In the genomic region with DNA sequence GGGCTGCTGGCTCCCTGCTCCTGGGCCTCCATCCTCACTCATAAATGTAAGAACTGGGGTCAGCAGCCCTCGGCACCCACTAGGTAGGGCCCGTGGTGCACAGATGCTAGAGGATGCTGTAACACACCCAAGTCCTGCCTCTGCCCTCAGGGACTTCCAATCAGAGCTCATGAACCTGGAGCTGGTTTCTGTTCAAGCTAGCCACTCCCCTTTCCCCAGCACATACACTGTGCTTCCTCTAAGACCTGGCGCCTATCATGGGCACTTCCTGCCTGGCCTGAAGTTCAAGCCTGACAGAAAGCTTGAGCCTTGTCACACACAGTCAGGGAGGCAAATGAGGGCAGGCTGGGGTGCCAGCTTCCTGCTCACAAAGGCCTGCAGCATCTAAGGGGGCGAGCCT, we compare ENCODE assay signal across 24 mouse cellular contexts. TPM values are rescaled to one million over a fixed set of nuclear protein-coding genes. Genes with fewer than 3 reads are reported as not detected.
DNase-seq lines count a peak whose midpoint lies in the region; ATAC-seq and TF ChIP-seq lines count a peak whose summit lies in the region.
"Had no signal": no experiment of that assay in that cellular context is flagged by ENCODE, and none has a peak within 500 bp of the region (broad histone marks: within the 10 kb centered on the region; RNA-seq: fewer than 3 reads in every experiment).

No protein-coding gene starts in this region.

- intact Hi-C loops in gastrocnemius, adult 2 months (cut with DNase I): no loop called here

- TF ChIP-seq CTCF in gastrocnemius, adult 2 months (IDR thresholded peaks at IDR 0.05): no peak
- no peak for TF ChIP-seq CTCF in E14TG2a.4 (conservative IDR thresholded peaks at IDR 0.05; ENCODE audit: low read length)
- TF ChIP-seq CTCF in stomach, postnatal 0 days (IDR thresholded peaks at IDR 0.05; ENCODE audit: low read depth): no peak

- 86% methylated on average over 4 of the region's 4 CpGs for WGBS in stomach, postnatal 0 days
- 92% methylated on average over 4 of the region's 4 CpGs for WGBS in forebrain, embryonic 15.5 days

- peaks cover 6% of the 10 kb centered on the region; the same call in 1 of the 2 replicates for H3K27me3 ChIP-seq in E14TG2a.4 (ENCODE audit: insufficient read depth, low read length)
- no peaks in the 10 kb centered on the region for H3K27me3 ChIP-seq in stomach, postnatal 0 days (ENCODE audit: control insufficient read depth, insufficient read depth, low read length)
- no peaks in the 10 kb centered on the region for H3K27me3 ChIP-seq in forebrain, embryonic 15.5 days
- H3K27me3 ChIP-seq: embryonic facial prominence, embryonic 12.5 days; heart, embryonic 13.5 days; hindbrain, embryonic 15.5 days had no signal

- no peak for TF ChIP-seq EP300 in stomach, postnatal 0 days (optimal IDR thresholded peaks at IDR 0.05)

- H3K4me1 ChIP-seq in E14TG2a.4 (replicated peaks; ENCODE audit: low read depth, low read length) (peaks cover 70% of the 10 kb centered on the region), ES-E14 (ENCODE audit: control insufficient read depth in 2 of 2, insufficient read depth in 2 of 2, low read length in 2 of 2, poor library complexity in 1 of 2) (peaks cover 2 to 26% of the 10 kb centered on the region in 2 experiments; a peak in 3 of 4 replicates)
- H3K4me1 ChIP-seq in stomach, postnatal 0 days (replicated peaks; ENCODE audit: control insufficient read depth, insufficient read depth): no peaks in the 10 kb centered on the region
- H3K4me1 ChIP-seq in forebrain, embryonic 15.5 days: no peaks in the 10 kb centered on the region
- H3K4me1 ChIP-seq: embryonic facial prominence, embryonic 12.5 days; hindbrain, embryonic 15.5 days had no signal

- no peak overlapping the region for H3K4me3 ChIP-seq in gastrocnemius, adult 2 months
- H3K4me3 ChIP-seq in E14TG2a.4 (replicated peaks; ENCODE audit: low read length) (peak overlapping the region; percentile 74), ES-E14 (ENCODE audit: insufficient read depth in 1 of 2, low read depth in 1 of 2, low read length in 2 of 2, poor library complexity in 1 of 2, severe bottlenecking in 1 of 2) (peak overlapping the region; percentile 49 to 56; a peak in 1 of 4 replicates)
- no peak overlapping the region for H3K4me3 ChIP-seq in stomach, postnatal 0 days (ENCODE audit: low read depth, low read length)
- H3K4me3 ChIP-seq in forebrain, embryonic 15.5 days: no peak overlapping the region
- H3K4me3 ChIP-seq: embryonic facial prominence, embryonic 12.5 days; heart, embryonic 13.5 days; hindbrain, embryonic 15.5 days had no signal

- in situ Hi-C loops in ES-E14 (cut with MboI; ENCODE audit: low sequenced_read_pairs in 2 of 2, unreplicated experiment in 2 of 2): no loop called here

- H3K27ac ChIP-seq in gastrocnemius, adult 2 months: no peak overlapping the region
- H3K27ac ChIP-seq in ES-E14 (ENCODE audit: insufficient read depth, low read depth, low read length, poor library complexity, severe bottlenecking): no peak overlapping the region
- 0 out of 2 replicates have a peak overlapping the region, but pooled peaks have one; percentile 18 for H3K27ac ChIP-seq in stomach, postnatal 0 days (replicated peaks)
- no peak overlapping the region for H3K27ac ChIP-seq in forebrain, embryonic 15.5 days (replicated peaks)
- H3K27ac ChIP-seq: embryonic facial prominence, embryonic 12.5 days; heart, embryonic 13.5 days; hindbrain, embryonic 15.5 days had no signal

- H3K9me3 ChIP-seq in E14TG2a.4 (ENCODE audit: low read length) (no peaks in the 10 kb centered on the region), ES-E14 (ENCODE audit: control insufficient read depth, insufficient read depth, low read depth, low read length) (no peaks in the 10 kb centered on the region)
- H3K9me3 ChIP-seq in stomach, postnatal 0 days (ENCODE audit: control insufficient read depth, low read length): no peaks in the 10 kb centered on the region
- H3K9me3 ChIP-seq in forebrain, embryonic 15.5 days: no peaks in the 10 kb centered on the region
- H3K9me3 ChIP-seq: embryonic facial prominence, embryonic 12.5 days; heart, embryonic 13.5 days; hindbrain, embryonic 15.5 days had no signal

- peaks cover 92% of the 10 kb centered on the region for H3K36me3 ChIP-seq in E14TG2a.4 (ENCODE audit: insufficient read depth, low read length)
- peaks cover 67% of the 10 kb centered on the region for H3K36me3 ChIP-seq in ES-E14 (ENCODE audit: control insufficient read depth, insufficient read depth, low read length, poor library complexity, severe bottlenecking)
- peaks cover 60% of the 10 kb centered on the region for H3K36me3 ChIP-seq in stomach, postnatal 0 days (ENCODE audit: control insufficient read depth, insufficient read depth, low read length)
- peaks cover 89% of the 10 kb centered on the region for H3K36me3 ChIP-seq in forebrain, embryonic 15.5 days

- DNase-seq in gastrocnemius, adult 2 months: peak; percentile 13
- DNase-seq in gastrocnemius, postnatal 10 days: no peak
- no peak for DNase-seq in ES-E14 (ENCODE audit: low read depth, low spot score)
- DNase-seq in stomach, postnatal 0 days (ENCODE audit: low spot score): peak; percentile 12
- no peak for DNase-seq in kidney, postnatal 25 days
- DNase-seq: adrenal gland, postnatal 25 days; cerebellum, adult 2 months; cerebellum, postnatal 14 days; embryo, embryonic 11 days; gastrocnemius, postnatal 36 days; heart, adult 11 months; heart, postnatal 36 days had no signal

- 0 out of 2 replicates have a peak, but pooled peaks have one; percentile 17 for ATAC-seq in stomach, postnatal 0 days (ENCODE audit: low FRiP score, low TSS enrichment)
- no peak for ATAC-seq in forebrain, embryonic 15.5 days (replicated peaks)
- ATAC-seq: forebrain, embryonic 16.5 days; inflammation-experienced regulatory T-cells, adult 6 months had no signal

- H3K4me2 ChIP-seq in stomach, postnatal 0 days (replicated peaks; ENCODE audit: low read depth): no peak overlapping the region
- no peak overlapping the region for H3K4me2 ChIP-seq in forebrain, embryonic 15.5 days (replicated peaks)
- H3K4me2 ChIP-seq: embryonic facial prominence, embryonic 12.5 days; heart, embryonic 13.5 days; hindbrain, embryonic 15.5 days had no signal

- H3K9ac ChIP-seq in ES-E14 (ENCODE audit: insufficient read depth, low read depth, low read length, poor library complexity, severe bottlenecking): peak overlapping the region; percentile 54; the same call in 1 of the 2 replicates
- no peak overlapping the region for H3K9ac ChIP-seq in stomach, postnatal 0 days (ENCODE audit: low read length)
- no peak overlapping the region for H3K9ac ChIP-seq in forebrain, embryonic 15.5 days (replicated peaks)
- H3K9ac ChIP-seq: embryonic facial prominence, embryonic 12.5 days; heart, embryonic 13.5 days; hindbrain, embryonic 15.5 days had no signal

TF ChIP-seq in ES-E14, 5 proteins besides CTCF, POLR2A, EP300 and RAD21:
- TF ChIP-seq HCFC1 (IDR thresholded peaks at IDR 0.05; ENCODE audit: borderline replicate concordance, insufficient read depth, low read length) (no peak), CHD2 (IDR thresholded peaks at IDR 0.05; ENCODE audit: low read depth, low read length) (no peak), ZNF384 (IDR thresholded peaks at IDR 0.05; ENCODE audit: low read depth, low read length) (no peak)

RNA-seq across cellular contexts. Expression of gene Tmem120a, which starts 11.2 kb away (rescaled TPM):
- 1 to 10 TPM; 7.6 to 8.3 TPM for total RNA-seq in gastrocnemius, adult 2 months (2021)
- total RNA-seq in gastrocnemius, postnatal 10 days (2021): 1 to 10 TPM; 6.1 to 7.5 TPM
- total RNA-seq in ES-E14 (2012; rRNA removed): 38.7 and 42.2 TPM in 2 replicates
- 37.4 and 46.4 TPM in 2 replicates for polyA plus RNA-seq in stomach, postnatal 0 days (2015; fragmentation: Nextera tagmentation; extraction: Ambion mirVana)
- 74.9 and 80.7 TPM in 2 replicates for polyA plus RNA-seq in forebrain, embryonic 15.5 days (2015; fragmentation: Nextera tagmentation; extraction: Ambion mirVana)

RNA-seq across cellular contexts. Expression of gene Styxl1, which starts 45.1 kb away (rescaled TPM):
- not detected for total RNA-seq in gastrocnemius, adult 2 months (2021)
- total RNA-seq in gastrocnemius, postnatal 10 days (2021): not detected
- not detected in 2 replicates for total RNA-seq in ES-E14 (2012; rRNA removed)
- 0.10 and 0.27 TPM in 2 replicates for polyA plus RNA-seq in stomach, postnatal 0 days (2015; fragmentation: Nextera tagmentation; extraction: Ambion mirVana)
- polyA plus RNA-seq in forebrain, embryonic 15.5 days (2015; fragmentation: Nextera tagmentation; extraction: Ambion mirVana): 0.34 TPM in 2 replicates
- total RNA-seq: common myeloid progenitor, adult 5-6 weeks; gastrocnemius, adult 18-20 months; gastrocnemius, postnatal 36 days; heart, postnatal 36 days; MEL had no signal
- polyA plus RNA-seq: C2C12; forebrain, embryonic 11.5 days; heart, embryonic 13.5 days had no signal

RNA-seq across cellular contexts. Expression of gene Mdh2, which starts 45.2 kb away (rescaled TPM):
- total RNA-seq in gastrocnemius, adult 2 months (2021): 1,000 to 10,000 TPM in 1 of 2 experiments, 100 to 1,000 TPM in 1; 910 to 1,211 TPM
- 100 to 1,000 TPM; 812 to 961 TPM for total RNA-seq in gastrocnemius, postnatal 10 days (2021)
- 181 and 223 TPM in 2 replicates for total RNA-seq in ES-E14 (2012; rRNA removed)
- polyA plus RNA-seq in stomach, postnatal 0 days (2015; fragmentation: Nextera tagmentation; extraction: Ambion mirVana): 445 and 469 TPM in 2 replicates
- polyA plus RNA-seq in forebrain, embryonic 15.5 days (2015; fragmentation: Nextera tagmentation; extraction: Ambion mirVana): 554 and 557 TPM in 2 replicates

Comparison
In these comparisons a context has a peak if more than half of its experiments do, and no peak if none do; other contexts are left out.
1. DNase-seq: peak in gastrocnemius, adult 2 months (single experiment) and stomach, postnatal 0 days (single experiment); none in gastrocnemius, postnatal 10 days (single experiment), ES-E14 (single experiment) and kidney, postnatal 25 days (0 of 2).
2. H3K4me3 ChIP-seq: peak in E14TG2a.4 (single experiment) and ES-E14 (2 of 2); none in gastrocnemius, adult 2 months (single experiment), stomach, postnatal 0 days (single experiment) and forebrain, embryonic 15.5 days (single experiment).